Mouse (Mus musculus) testis, adult 2 months (tissue): ENCODE data around the gene Gtse1.

Source experiments
- CTCF ChIP-seq: fragments of 200-500 bp; IDR thresholded peaks from 2 replicates; pipeline ENCODE4 v1.5.1; 2012; ENCODE audit warnings: low read depth, mild to moderate bottlenecking, inconsistent platforms, low read length, moderate library complexity; ENCODE audit not compliant: control insufficient read depth, insufficient read depth, insufficient replicate concordance
- POLR2A ChIP-seq: fragments of 200-500 bp; IDR thresholded peaks from 2 replicates; pipeline ENCODE4 v1.6.1; 2012; ENCODE audit warnings: low read depth, mild to moderate bottlenecking, inconsistent platforms, low read length, moderate library complexity; ENCODE audit not compliant: control insufficient read depth

DNA sequence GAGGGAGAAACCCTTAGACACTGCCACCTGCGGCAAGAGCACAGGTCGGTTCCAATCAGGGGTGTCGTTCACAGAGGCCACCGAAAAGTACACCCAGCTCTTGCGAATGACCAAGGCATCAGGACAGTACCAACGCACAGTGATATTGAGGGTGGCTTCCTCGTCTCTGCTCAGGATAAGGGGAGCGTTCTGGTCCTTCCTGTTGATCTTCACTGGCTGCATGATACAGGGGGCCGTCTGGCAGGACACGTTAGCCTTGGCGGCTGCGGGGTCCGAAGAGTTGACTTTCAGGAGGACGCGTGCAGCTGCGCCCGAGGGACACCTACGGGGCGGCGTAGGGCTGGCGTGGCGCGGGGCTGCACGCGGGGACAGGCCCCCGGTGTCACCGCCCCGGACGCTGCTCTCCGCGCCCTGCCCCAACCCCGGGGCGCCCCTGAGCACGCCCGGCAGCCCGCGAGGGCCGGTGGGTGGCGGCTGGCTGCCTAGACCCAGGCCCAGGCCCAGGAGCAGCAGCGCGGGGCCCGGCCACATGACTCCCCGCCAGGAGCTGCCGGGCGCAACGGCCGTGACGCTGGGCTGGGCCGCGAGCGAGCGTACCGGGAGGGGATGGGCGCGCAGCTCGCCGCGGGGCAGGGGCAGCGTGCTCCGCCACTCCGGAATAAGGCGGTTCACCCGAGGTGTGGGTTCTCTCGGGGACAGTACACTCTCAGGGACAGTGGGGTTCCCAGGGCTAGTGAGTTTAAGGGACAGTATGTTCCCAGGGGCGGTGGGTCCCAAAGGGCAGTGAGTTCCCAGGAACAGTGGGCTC is 38.1 kb upstream of the Gtse1 start, which contains the start of gene Pkdrej:
- no peak for TF ChIP-seq CTCF
- peak; percentile 39; the same call in 1 of the 2 replicates for TF ChIP-seq POLR2A
